Mouse (Mus musculus) testis, adult 2 months (tissue): ENCODE data around the gene Mgat5b.

ENCODE experiments used
- CTCF ChIP-seq: fragments of 200-500 bp; IDR thresholded peaks from 2 replicates; pipeline ENCODE4 v1.5.1; 2012; ENCODE audit warnings: low read depth, mild to moderate bottlenecking, inconsistent platforms, low read length, moderate library complexity; ENCODE audit not compliant: control insufficient read depth, insufficient read depth, insufficient replicate concordance
- POLR2A ChIP-seq: fragments of 200-500 bp; IDR thresholded peaks from 2 replicates; pipeline ENCODE4 v1.6.1; 2012; ENCODE audit warnings: low read depth, mild to moderate bottlenecking, inconsistent platforms, low read length, moderate library complexity; ENCODE audit not compliant: control insufficient read depth

DNA sequence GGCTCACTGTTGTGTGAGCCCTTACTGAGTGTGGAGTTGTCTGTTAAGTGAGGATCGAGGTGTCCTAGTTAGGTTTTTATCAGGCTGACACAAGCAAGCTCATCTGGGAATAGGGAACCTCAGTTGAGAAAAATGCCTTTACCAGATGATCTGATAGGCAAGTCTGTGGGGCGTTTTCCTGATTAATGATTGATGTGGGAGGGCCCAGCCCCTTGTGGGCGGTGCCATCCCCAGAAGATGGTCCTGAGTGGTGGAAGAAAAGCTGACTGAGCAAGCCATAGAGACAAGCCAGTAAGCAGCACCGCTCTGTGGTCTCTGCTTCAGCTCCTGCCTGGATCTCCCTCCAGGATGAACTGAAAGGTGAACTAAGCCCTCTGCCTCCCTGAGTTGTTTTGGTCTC, 112.6 kb downstream of the Mgat5b start:
- TF ChIP-seq POLR2A (no peak), CTCF (no peak)
